Mouse (Mus musculus) hindbrain, embryonic 10.5 days (tissue): ENCODE results near the gene 1700018B08Rik. TPM values are rescaled to one million over a fixed set of nuclear protein-coding genes. Genes with fewer than 3 reads are reported as not detected.
A peak's percentile ranks its signal among the peaks of the same experiment; 100 is the strongest.

ENCODE experiments used
- DNase-seq: peaks from one replicate; pipeline ENCODE4 v3.0.0-alpha.2; 2017; ENCODE audit warnings: low spot score
- H3K27ac ChIP-seq: fragments of 300-500 bp; sonication (generic); 2 replicates; pipeline ENCODE4 v1.5.1; 2016; ENCODE audit warnings: mild to moderate bottlenecking, moderate library complexity
- H3K27me3 ChIP-seq: fragments of 300-500 bp; sonication (generic); 2 replicates; pipeline ENCODE4 v1.6.1; 2016; ENCODE audit warnings: mild to moderate bottlenecking; ENCODE audit not compliant: poor library complexity, insufficient read depth, severe bottlenecking
- H3K36me3 ChIP-seq: fragments of 300-500 bp; sonication (generic); 2 replicates; pipeline ENCODE4 v1.6.1; 2016; ENCODE audit warnings: mild to moderate bottlenecking, moderate library complexity
- H3K4me1 ChIP-seq: fragments of 300-500 bp; sonication (generic); replicated peaks from 2 replicates; pipeline ENCODE4 v1.6.1; 2016; ENCODE audit warnings: mild to moderate bottlenecking
- H3K4me3 ChIP-seq: fragments of 300-500 bp; sonication (generic); 2 replicates; pipeline ENCODE4 v1.5.1; 2016; ENCODE audit warnings: mild to moderate bottlenecking, moderate library complexity
- H3K9me3 ChIP-seq: fragments of 300-500 bp; sonication (generic); 2 replicates; pipeline ENCODE4 v1.6.1; 2016; ENCODE audit warnings: mild to moderate bottlenecking, moderate library complexity
- WGBS: fragments of 180-500 bp; shearing (Covaris S2); methylation state at CpG from one replicate; pipeline ENCODE4 v1.1.7; 2016; 5-methylcytosine and 5-hydroxymethylcytosine counted together
- polyA plus RNA-seq: library from polyadenylated mRNA; unstranded; fragments of >200 nt; fragmentation: Nextera tagmentation; extraction: Ambion mirVana; gene quantifications from 2 replicates; pipeline ENCODE4 v1.2.1, GENCODE M21; 2016

1700018B08Rik gene
- 0.17 TPM in 1 of 2 replicates, not detected in the other for polyA plus RNA-seq

DNA sequence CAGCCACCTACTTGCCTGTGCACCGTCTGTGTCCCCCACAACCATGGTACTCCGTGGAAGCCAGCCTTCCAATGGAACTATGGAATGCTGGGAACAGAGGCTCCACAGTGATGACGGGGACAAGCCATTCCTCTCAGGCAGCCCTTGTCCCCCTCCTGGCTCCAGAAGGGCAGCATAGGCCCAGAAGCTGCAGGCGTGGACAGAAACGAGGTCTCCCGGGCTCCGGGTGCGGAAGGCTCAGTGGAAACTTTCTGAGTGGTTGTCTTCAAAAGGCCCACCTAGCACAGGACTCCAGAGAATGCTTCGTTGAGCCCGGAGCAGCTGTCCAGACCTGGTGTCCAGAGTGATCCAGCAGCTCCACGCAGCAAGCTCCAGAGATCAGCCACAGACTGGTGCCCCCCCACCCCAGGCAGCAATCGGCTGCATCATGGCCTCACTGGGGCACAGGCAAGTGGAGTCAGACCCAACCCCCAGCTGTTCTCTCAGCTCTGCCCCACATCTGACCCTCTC lies at the start of gene 1700018B08Rik:
Gene 1700018B08Rik, minus strand, starts transcription at position 45 of the 510 bp plus-strand sequence.
- H3K4me3 ChIP-seq = no peak within 1 kb of the TSS
- peaks cover under 1% of the 10 kb centered on the region; the same call in 1 of the 2 replicates for H3K36me3 ChIP-seq
- H3K27me3 ChIP-seq = 0 out of 2 replicates have a peak, but pooled peaks cover 18% of the 10 kb centered on the region
- WGBS = 86% methylated on average over 12 of the region's 12 CpGs
- DNase-seq = no peak
- peaks cover 10% of the 10 kb centered on the region; the same call in 1 of the 2 replicates for H3K9me3 ChIP-seq
- H3K27ac ChIP-seq = no peak within 1 kb of the TSS
- peaks cover 5% of the 10 kb centered on the region for H3K4me1 ChIP-seq

DNA sequence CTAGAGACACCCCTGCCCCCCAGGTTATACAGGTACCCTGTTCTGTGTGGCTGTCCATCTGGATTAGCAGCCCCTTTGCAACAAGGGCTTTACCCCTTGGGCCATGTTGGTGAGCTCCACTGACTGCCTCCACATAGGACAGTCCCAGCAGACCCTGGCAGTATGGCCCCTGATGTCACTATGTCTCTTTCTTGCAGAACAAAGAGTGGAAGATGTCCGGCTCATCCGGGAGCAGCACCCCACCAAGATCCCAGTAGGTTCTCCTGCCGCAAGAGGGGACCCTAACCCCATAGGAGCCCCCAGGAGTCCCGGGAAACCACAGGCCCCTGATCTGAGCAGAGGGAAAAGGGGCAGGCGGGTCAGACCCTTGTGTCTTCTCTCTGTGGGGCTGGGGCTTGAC lies 49.2 kb upstream of the 1700018B08Rik start:
- Histone ChIP-seq H3K27ac (no peak overlapping the region), H3K4me3 (no peak overlapping the region), H3K4me1 (peaks cover 35% of the 10 kb centered on the region), H3K27me3 (no peaks in the 10 kb centered on the region), H3K36me3 (peaks cover 50% of the 10 kb centered on the region), H3K9me3 (no peaks in the 10 kb centered on the region)
- DNase-seq = no peak
- WGBS = 87% methylated on average over 5 of the region's 5 CpGs

DNA sequence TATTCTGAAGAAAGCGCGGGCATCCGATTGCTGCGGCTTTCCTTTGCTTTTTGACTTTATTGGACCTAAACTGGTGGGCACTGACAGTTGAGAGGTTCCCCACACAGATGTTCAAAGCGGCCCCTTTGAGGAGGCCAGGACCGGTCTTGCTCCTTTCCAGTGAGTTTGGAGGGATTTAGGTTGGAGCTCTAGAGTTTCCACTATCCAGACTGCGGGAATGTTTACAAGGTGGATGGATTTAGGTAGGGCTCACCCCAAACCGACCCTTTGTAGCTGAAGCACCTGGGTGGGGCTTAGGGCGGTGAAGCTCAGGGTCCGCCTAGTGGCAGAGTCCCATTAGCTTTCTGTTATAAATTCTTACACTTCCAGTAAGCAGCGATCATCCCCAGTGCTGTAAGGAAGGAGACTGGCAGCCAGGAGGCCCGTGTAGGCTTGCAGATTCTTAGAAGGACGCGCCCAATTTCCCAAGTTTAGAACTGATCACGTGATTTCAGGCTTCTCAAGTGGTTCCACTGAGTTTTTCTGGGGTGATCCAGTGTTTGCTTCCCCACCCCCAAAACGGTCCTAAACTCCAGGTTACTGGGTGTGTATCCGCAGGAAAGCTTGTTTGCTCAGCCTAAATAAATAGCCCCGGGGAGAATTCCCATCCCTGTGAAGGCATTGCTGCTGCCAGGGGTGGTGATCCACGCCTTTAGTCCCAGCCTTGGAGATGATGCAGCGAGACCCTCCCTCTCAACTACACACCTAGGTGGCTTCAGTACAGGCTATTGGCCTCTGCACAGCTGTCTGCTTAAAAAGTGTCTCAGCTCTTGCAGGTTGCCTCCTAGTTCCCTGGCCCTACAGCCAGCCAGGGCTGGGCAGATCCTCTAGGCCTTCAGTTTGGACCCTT lies 47.3 kb upstream of the 1700018B08Rik start:
- H3K9me3 ChIP-seq = no peaks in the 10 kb centered on the region

DNA sequence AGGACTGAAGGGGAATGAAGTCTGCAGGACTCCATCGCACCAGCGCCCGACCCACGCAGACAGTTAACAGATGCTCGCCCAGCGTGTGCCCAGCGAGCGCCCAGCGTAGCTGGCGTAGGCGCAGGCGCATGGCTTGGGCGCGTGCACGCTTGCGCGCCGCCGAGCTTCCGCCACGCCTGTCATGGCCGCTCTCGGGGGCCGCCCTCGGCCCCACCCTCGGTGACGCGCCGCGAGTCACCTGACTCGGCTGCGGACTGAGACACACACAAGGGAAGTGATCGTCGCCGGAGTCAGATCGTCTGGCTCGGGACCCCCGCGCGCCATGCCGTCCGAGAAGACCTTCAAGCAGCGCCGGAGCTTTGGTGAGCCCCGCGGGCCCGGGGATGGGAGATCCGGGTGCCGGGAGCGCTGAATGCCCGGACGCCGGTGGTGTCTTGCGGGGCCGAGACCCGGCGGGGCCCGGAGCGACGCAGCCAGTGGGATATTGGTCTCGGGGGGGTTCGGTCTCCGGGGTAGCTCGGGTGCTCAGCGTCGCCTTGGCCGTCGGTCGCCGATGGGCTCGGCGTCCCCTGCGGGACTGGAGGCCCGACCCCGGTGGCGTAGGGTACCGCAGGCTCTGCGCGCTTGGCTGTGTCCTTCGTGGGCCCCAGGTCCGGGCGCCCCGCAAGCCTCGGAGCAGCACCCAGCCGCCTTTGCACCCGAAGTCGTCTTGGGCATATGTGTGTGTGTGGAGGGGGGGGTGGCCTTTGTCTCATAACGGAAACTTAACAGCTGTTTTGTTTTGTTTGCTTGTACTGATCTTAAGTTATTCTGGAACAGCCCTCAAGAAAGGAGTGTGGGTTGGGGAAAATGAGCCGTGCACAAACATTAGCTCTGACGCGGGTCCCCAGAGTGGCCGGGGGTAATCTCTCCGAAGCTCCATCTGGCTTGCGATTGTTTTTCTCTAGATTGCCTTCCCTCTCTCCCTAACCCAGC lies 46.4 kb upstream of the 1700018B08Rik start, which contains the start of gene Map1lc3b:
Gene Map1lc3b, plus strand, starts transcription at position 159 of the 975 bp plus-strand sequence.
- under 1% methylated on average over 94 of the region's 94 CpGs for WGBS
- H3K4me1 ChIP-seq = peaks cover 41% of the 10 kb centered on the region
- H3K27ac ChIP-seq = peak within 1 kb of the TSS; percentile 90
- peaks cover 26% of the 10 kb centered on the region for H3K36me3 ChIP-seq
- peak; percentile 93 for DNase-seq
- no peaks in the 10 kb centered on the region for H3K27me3 ChIP-seq
- no peaks in the 10 kb centered on the region for H3K9me3 ChIP-seq
- peak within 1 kb of the TSS; percentile 94 for H3K4me3 ChIP-seq

More for the DNA sequence above, 47.3 kb upstream of the 1700018B08Rik start:
- Histone ChIP-seq H3K36me3 (peaks cover 35% of the 10 kb centered on the region), H3K4me3 (peak overlapping the region; percentile 94), H3K4me1 (peaks cover 35% of the 10 kb centered on the region), H3K27me3 (no peaks in the 10 kb centered on the region), H3K27ac (peak overlapping the region; percentile 90)
- DNase-seq = peak; percentile 46
- WGBS = 17% methylated on average over 20 of the region's 20 CpGs

DNA sequence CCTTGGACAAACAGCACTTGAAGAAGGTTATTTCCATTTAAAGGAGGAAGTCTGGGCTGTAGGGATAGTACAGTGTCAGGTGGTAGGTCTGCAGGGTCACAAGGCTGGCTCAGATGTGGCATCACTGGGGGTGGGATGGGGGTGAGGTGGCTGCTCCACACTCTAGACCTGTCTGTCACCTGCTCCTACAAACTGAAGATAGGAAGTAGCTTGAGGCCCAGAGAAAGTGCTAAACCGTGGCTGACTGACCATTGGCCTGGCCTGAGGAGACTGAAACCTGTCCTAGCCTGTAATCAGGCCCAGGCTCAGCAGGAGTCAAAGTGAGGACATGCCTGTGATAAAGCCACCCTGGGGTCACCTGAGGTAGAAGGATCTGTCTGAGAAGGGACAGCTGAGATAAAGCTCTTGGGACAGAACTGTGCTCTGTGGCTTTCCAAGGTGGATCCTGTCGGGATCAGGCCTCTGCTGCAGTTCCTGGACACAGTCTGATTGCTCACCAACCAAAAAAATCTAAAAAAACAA lies 45.1 kb upstream of the 1700018B08Rik start:
- Histone ChIP-seq H3K4me1 (peaks cover 50% of the 10 kb centered on the region), H3K27me3 (no peaks in the 10 kb centered on the region), H3K9me3 (no peaks in the 10 kb centered on the region), H3K4me3 (0 out of 2 replicates have a peak overlapping the region, but pooled peaks have one; percentile 11), H3K36me3 (peaks cover 15% of the 10 kb centered on the region), H3K27ac (peak overlapping the region; percentile 13)
- 43% methylated on average over 2 of the region's 2 CpGs for WGBS
- no peak for DNase-seq

DNA sequence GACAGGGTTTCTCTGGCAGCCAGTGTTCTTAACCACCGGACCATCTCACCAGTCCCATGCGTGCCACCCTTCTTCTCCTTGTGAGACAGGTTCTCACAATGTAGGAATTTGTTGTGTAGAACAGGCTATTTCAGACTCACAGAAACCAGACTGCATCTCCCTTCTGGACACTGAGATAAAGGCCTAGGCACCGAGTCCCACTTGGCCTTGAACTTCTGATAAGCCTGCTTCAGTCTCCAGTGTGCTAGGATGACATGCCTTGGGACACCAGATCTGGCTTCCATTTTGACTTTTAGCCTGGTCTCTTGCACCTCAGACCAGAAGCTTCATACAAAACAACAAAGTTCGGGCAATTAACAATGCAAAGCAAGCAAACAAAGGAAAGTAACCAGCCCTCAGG lies 44.6 kb upstream of the 1700018B08Rik start:
- DNase-seq = no peak
- H3K36me3 ChIP-seq = peaks cover 10% of the 10 kb centered on the region
- H3K9me3 ChIP-seq = no peaks in the 10 kb centered on the region
- no peak overlapping the region for H3K27ac ChIP-seq
- 83% methylated on average over 4 of the region's 4 CpGs for WGBS
- H3K27me3 ChIP-seq = no peaks in the 10 kb centered on the region
- H3K4me1 ChIP-seq = peaks cover 50% of the 10 kb centered on the region
- no peak overlapping the region for H3K4me3 ChIP-seq

DNA sequence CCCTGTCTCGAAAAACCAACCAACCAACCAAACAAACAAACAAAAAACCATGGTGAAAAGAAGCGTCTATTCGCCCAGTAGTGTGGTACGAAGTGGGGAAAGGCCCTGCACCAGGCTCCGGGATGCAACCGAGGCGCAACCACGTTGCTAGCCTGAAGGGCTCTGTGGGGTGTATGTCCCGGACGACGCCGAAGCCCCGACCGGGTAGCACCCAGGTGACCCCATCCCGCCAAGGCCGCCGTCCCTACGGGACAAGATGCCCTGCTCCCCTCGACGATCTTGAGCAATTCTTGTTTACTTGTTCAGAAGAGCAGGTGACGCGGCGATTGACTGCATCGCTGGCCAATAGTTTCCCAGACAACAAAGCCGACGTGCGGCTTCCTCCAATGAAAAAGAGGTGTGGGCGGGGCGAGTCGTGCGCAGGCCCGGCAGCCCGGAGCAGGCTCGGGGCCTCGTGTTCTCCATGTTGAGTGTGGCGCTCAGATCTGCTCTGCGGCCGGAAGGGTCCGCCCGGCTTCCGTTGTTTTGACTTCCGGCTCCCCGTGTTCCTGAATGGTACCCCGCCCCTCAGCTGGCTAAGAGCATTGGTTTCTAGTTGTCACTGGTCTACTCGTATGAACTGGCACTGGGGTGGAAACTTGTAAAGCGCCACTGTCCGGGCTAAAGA lies 41.2 kb upstream of the 1700018B08Rik start:
- Histone ChIP-seq H3K27ac (peak overlapping the region; percentile 88), H3K36me3 (no peaks in the 10 kb centered on the region), H3K9me3 (no peaks in the 10 kb centered on the region), H3K4me1 (peaks cover 28% of the 10 kb centered on the region), H3K27me3 (no peaks in the 10 kb centered on the region), H3K4me3 (peak overlapping the region; percentile 74)
- whole genome bisulfite sequencing = 1% methylated on average over 47 of the region's 47 CpGs
- peak; percentile 97 for DNase-seq

DNA sequence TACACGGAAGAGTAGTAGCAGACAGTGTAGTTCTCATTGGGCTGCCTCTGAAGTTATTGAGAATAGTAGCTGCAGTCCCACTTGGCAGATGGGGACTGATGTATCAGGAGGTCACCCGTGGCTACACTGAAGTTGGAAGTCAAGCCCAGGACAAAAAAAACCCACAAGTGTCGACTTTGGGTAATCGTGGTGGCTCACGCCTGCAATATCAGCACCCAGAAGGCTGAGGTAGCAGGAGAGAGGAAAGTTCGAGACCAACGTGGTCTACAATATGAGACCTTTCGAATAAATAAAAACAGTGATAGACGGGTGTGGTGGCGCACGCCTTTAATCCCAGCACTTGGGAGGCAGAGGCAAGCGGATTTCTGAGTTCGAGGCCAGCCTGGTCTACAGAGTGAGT lies 40.6 kb upstream of the 1700018B08Rik start:
- Histone ChIP-seq H3K4me3 (peak overlapping the region; percentile 74), H3K36me3 (no peaks in the 10 kb centered on the region), H3K27ac (peak overlapping the region; percentile 88; the same call in 1 of the 2 replicates), H3K4me1 (peaks cover 28% of the 10 kb centered on the region), H3K27me3 (no peaks in the 10 kb centered on the region), H3K9me3 (no peaks in the 10 kb centered on the region)
- WGBS = 48% methylated on average over 13 of the region's 13 CpGs
- DNase-seq = no peak

DNA sequence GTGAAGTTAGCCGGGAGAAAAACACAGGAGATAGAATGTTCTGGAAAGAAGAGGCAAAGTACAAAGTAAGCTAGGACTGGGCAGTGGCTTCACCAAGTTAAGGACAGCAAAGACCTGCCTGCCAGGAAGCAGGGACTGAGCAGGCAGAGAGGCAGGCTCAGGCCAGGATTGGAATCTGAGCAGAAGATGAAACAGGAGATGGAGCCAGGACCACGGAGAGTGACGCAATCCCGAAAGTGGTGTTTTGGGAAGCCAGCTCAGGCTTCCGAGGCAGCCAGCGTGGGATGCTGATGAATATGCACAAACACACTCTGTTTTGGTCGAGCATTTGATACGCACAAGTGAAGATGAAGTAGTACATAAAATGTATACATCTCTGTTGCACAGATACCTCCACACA lies 39.5 kb upstream of the 1700018B08Rik start:
- DNase-seq = no peak
- Histone ChIP-seq H3K4me1 (peaks cover 34% of the 10 kb centered on the region), H3K4me3 (no peak overlapping the region), H3K27ac (no peak overlapping the region), H3K9me3 (no peaks in the 10 kb centered on the region), H3K27me3 (no peaks in the 10 kb centered on the region), H3K36me3 (no peaks in the 10 kb centered on the region)
- WGBS = 53% methylated on average over 8 of the region's 8 CpGs

DNA sequence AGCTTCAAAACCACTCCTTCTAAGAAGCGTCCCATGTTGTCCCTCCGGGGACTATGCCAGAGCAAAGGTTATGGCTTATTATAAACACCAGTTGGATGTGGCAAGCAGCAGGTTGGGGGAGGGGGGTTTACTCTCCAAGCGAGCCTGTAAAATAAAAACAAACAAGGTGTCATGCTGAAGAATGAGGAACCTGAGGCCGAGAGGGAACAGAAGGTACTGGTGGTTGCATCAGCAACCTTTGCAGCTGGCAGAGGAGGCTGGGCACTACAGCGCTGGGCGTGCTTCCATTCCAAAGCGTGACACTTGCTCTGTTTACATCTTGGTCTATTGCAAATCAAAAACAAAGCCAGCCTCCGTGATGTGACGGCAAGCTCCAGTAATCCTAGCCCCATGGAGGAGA lies 36.3 kb upstream of the 1700018B08Rik start:
- WGBS = 43% methylated on average over 9 of the region's 9 CpGs
- no peaks in the 10 kb centered on the region for H3K9me3 ChIP-seq
- no peaks in the 10 kb centered on the region for H3K36me3 ChIP-seq
- no peak overlapping the region for H3K4me3 ChIP-seq
- H3K27me3 ChIP-seq = no peaks in the 10 kb centered on the region
- no peak overlapping the region for H3K27ac ChIP-seq
- peaks cover 55% of the 10 kb centered on the region for H3K4me1 ChIP-seq
- DNase-seq = no peak

DNA sequence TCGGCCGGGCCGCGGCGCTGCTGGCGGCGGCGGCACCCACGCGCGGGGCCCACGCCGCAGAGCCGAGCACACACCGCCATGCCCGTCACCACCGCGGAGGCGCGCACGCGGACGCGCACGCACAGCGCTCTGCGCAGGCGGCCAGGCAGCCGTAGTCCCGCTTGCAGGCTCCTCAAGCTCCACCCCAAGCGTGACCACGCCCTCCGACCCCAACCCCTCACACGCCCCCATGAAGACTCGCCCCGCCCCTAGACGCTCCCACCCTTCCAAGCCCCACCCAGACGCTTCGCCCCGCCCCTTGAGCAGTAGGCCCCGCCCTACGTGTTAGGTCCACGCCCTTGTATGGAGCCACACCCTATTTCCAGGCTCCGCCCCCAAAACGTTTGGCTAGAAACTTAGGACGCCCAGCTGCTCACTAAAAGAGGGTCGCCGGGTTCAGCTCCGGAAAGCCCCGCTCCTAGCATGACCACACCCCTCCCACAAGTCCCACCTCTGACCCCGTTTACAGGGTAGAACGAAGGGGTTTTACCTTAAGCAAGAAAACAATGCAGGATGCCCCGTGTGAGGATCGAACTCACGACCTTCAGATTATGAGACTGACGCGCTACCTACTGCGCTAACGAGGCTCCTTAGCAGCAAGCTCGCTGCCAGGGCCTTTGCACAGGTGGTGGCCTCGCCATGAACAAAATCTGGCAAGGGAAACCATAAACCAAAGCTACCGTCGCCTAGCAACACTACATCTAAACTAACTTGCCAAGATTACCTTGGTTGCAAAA lies 34.7 kb upstream of the 1700018B08Rik start, which contains the start of gene Fbxo31:
Gene Fbxo31, minus strand, starts transcription at position 131 of the 776 bp plus-strand sequence.
- WGBS = under 1% methylated on average over 63 of the region's 63 CpGs
- Histone ChIP-seq H3K4me3 (peak within 1 kb of the TSS; percentile 87), H3K9me3 (no peaks in the 10 kb centered on the region), H3K27me3 (no peaks in the 10 kb centered on the region), H3K27ac (peak within 1 kb of the TSS; percentile 89), H3K4me1 (peaks cover 51% of the 10 kb centered on the region), H3K36me3 (no peaks in the 10 kb centered on the region)
- DNase-seq = peak; percentile 97
